Mouse (Mus musculus) C2C12 (cell line): ENCODE data around the gene Atp6v0d1.

Experiments
- CEBPB ChIP-seq: IDR thresholded peaks from one replicate; pipeline ENCODE4 v1.6.1; 2011; ENCODE audit warnings: low read depth, mild to moderate bottlenecking, control low read depth, moderate library complexity
- CTCF ChIP-seq: IDR thresholded peaks from one replicate; pipeline ENCODE4 v1.5.1; 2011; ENCODE audit not compliant: control insufficient read depth, insufficient read depth, insufficient read length
- MAX ChIP-seq: IDR thresholded peaks from one replicate; pipeline ENCODE4 v1.6.1; 2011; ENCODE audit warnings: mild to moderate bottlenecking, control low read depth
- MYOG ChIP-seq: IDR thresholded peaks from one replicate; pipeline ENCODE4 v1.6.1; 2011; ENCODE audit not compliant: control insufficient read depth, insufficient read length; ENCODE audit errors: extremely low read depth
- USF1 ChIP-seq: IDR thresholded peaks from one replicate; pipeline ENCODE4 v1.6.1; 2011; ENCODE audit warnings: low read depth, mild to moderate bottlenecking, control low read depth, moderate library complexity

DNA sequence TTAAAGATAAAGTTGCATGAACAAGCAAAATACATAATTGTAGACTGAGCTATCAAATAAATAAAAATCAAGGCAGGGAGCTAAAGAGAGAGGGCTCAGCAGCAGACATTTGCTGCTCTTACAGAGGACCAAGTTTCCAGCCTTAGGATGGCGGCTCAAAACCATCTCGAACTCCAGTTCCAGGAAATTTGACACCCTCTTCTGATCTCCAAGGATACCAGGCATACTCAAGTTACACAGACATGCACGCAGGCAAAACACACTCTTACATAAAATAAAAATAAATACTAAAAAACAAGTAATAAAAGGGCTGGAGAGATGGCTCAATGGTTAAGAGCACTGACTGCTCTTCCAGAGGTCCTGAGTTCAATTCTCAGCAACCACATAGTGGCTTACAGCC lies 72.4 kb downstream of the Atp6v0d1 start:
- TF ChIP-seq CTCF: no peak
- no peak for TF ChIP-seq USF1
- TF ChIP-seq MAX: no peak
- TF ChIP-seq CEBPB: no peak
- no peak for TF ChIP-seq MYOG
